Mouse (Mus musculus): ENCODE measurements around the gene Prkcb. TPM values are rescaled to one million over a fixed set of nuclear protein-coding genes. Genes with fewer than 3 reads are reported as not detected.
A peak's percentile ranks its signal among the peaks of the same experiment; 100 is the strongest.

The Prkcb gene
- polyA plus RNA-seq, 1 experiment from 2014 or later = 60.9 TPM

DNA sequence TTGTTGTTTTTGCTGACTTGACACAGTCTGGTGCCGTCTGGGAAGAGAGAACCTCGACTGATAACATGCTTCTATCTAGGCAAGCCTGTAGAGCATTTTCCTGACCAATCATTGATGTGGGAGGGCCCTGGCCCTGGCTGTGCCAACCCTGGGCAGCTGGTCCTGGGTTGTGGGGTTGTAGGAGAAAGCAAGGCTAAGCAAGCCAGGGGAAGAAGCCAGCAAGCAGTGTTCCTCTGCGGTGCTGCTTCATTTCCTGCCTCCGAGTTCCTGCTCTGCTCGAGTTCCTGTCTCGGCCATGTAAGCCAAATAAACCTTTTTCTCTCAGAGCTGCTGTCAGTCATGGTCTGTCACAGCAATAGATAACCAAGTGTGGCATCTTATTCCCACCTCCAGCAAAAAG is 121.4 kb downstream of the Prkcb start:
- Histone ChIP-seq H3K9me3 (ENCODE audit: control insufficient read depth, low read length) (no peaks in the 10 kb centered on the region), H3K9ac (replicated peaks; ENCODE audit: low read depth, low read length) (no peak overlapping the region)
- 72% methylated on average over 6 of the region's 6 CpGs for WGBS

DNA sequence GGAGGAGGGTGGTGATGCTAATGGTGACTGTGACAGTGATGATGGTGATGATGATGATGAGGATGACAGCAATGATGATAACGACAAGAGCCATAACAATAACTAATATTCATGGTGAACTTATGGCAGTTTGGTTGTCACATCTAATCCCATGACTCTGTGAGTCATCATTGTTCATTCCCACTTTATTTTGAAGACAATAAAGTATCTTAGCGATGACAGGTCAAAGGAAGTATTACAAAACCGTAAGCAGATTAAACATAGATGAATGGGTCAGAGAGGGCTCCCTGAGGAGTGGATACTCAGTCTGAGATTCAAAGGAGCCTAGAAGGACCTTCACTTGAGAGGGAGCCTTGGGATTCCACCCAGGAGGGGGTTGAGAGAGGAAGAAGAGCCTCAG is 122.3 kb downstream of the Prkcb start:
- no peak for ATAC-seq
- Histone ChIP-seq H3K9me3 (ENCODE audit: control insufficient read depth, low read length) (no peaks in the 10 kb centered on the region), H3K4me3 (replicated peaks; ENCODE audit: low read length) (no peak overlapping the region), H3K36me3 (ENCODE audit: control insufficient read depth, insufficient read depth) (no peaks in the 10 kb centered on the region), H3K27me3 (replicated peaks; ENCODE audit: control insufficient read depth, insufficient read depth, low read length) (no peaks in the 10 kb centered on the region), H3K4me2 (ENCODE audit: low read length) (no peak overlapping the region), H3K4me1 (replicated peaks; ENCODE audit: control insufficient read depth, insufficient read depth, low read length) (peaks cover 10% of the 10 kb centered on the region), H3K9ac (replicated peaks; ENCODE audit: low read depth, low read length) (no peak overlapping the region), H3K27ac (ENCODE audit: low read length) (no peak overlapping the region)
- WGBS = 83% methylated on average over 3 of the region's 3 CpGs

More for the DNA sequence above, 121.4 kb downstream of the Prkcb start:
- no peaks in the 10 kb centered on the region for H3K36me3 ChIP-seq (ENCODE audit: control insufficient read depth, insufficient read depth)
- no peaks in the 10 kb centered on the region for H3K27me3 ChIP-seq (replicated peaks; ENCODE audit: control insufficient read depth, insufficient read depth, low read length)
- H3K4me1 ChIP-seq (replicated peaks; ENCODE audit: control insufficient read depth, insufficient read depth, low read length) = peaks cover 15% of the 10 kb centered on the region
- ATAC-seq = no peak
- no peak overlapping the region for H3K4me3 ChIP-seq (replicated peaks; ENCODE audit: low read length)
- H3K4me2 ChIP-seq (ENCODE audit: low read length) = no peak overlapping the region
- H3K27ac ChIP-seq (ENCODE audit: low read length) = no peak overlapping the region

DNA sequence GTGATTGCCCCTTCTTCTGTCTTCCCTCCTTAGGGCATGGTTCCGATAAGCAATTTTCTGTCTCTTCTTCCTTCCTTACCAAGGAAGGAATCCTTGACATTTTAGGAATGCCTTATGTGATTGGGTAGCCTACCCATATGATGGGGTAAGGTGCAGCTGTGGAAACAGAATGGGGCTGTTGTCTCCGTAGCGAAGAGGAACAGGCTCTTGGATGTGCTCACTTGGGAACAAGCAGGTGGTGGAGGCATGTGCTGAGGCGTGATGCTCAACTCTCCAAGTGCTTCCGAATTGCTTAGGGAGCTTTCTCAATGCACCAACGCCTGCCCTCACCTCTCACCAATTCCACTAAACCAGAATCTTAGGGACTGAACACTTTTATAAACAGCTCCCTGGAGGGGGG is 124.7 kb downstream of the Prkcb start:
- Histone ChIP-seq H3K9ac (replicated peaks; ENCODE audit: low read depth, low read length) (no peak overlapping the region), H3K4me3 (replicated peaks; ENCODE audit: low read length) (no peak overlapping the region), H3K36me3 (ENCODE audit: control insufficient read depth, insufficient read depth) (no peaks in the 10 kb centered on the region), H3K4me1 (replicated peaks; ENCODE audit: control insufficient read depth, insufficient read depth, low read length) (no peaks in the 10 kb centered on the region; the same call in 1 of the 2 replicates), H3K9me3 (ENCODE audit: control insufficient read depth, low read length) (no peaks in the 10 kb centered on the region), H3K27ac (ENCODE audit: low read length) (no peak overlapping the region), H3K27me3 (replicated peaks; ENCODE audit: control insufficient read depth, insufficient read depth, low read length) (no peaks in the 10 kb centered on the region), H3K4me2 (ENCODE audit: low read length) (no peak overlapping the region)
- no peak for ATAC-seq
- 94% methylated on average over 6 of the region's 6 CpGs for WGBS

DNA sequence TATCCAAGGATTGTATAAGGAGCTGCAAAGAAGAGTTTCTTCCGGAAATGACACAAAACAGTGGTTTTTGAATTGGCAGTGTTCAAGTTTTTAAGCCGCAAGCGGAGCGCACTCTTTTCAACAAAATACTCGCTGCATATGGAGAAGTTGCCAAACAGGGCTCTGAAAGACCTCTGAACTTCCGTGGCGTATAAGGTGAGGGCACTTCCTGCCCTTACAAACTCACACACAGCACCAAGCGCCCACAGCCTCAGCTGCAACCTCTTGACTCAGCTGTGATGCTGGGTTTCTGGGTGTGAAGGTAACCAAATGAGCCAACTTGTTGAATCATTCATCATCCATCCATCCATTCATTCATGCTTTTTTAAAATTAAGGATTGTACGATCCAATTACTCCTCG is 125.6 kb downstream of the Prkcb start:
- ATAC-seq = no peak
- H3K27me3 ChIP-seq (replicated peaks; ENCODE audit: control insufficient read depth, insufficient read depth, low read length) = no peaks in the 10 kb centered on the region
- no peak overlapping the region for H3K27ac ChIP-seq (ENCODE audit: low read length)
- no peak overlapping the region for H3K4me3 ChIP-seq (replicated peaks; ENCODE audit: low read length)
- H3K36me3 ChIP-seq (ENCODE audit: control insufficient read depth, insufficient read depth) = no peaks in the 10 kb centered on the region
- no peaks in the 10 kb centered on the region for H3K9me3 ChIP-seq (ENCODE audit: control insufficient read depth, low read length)
- 83% methylated on average over 10 of the region's 10 CpGs for WGBS
- no peak overlapping the region for H3K9ac ChIP-seq (replicated peaks; ENCODE audit: low read depth, low read length)
- no peaks in the 10 kb centered on the region; the same call in 1 of the 2 replicates for H3K4me1 ChIP-seq (replicated peaks; ENCODE audit: control insufficient read depth, insufficient read depth, low read length)
- no peak overlapping the region for H3K4me2 ChIP-seq (ENCODE audit: low read length)

DNA sequence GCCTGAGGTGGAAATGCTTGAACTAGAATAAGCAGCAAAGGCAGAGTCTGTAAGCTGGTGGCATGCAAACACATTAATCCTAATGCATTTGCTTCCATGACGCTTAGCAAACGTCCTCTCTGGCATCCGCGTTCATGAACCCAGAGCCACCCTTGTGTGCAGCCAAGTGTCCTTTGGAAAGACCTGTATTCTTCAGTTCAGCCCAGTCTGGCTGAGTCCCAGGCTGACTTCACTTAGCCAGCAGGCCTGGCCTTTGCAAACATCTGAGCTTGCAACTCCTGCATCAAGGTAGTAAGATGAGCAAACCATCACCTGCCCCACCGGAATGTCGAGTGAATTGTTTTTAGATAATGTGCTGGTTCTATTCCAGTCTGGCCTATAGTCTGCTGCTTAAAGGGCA is 126.1 kb downstream of the Prkcb start:
- Histone ChIP-seq H3K27me3 (replicated peaks; ENCODE audit: control insufficient read depth, insufficient read depth, low read length) (no peaks in the 10 kb centered on the region), H3K36me3 (ENCODE audit: control insufficient read depth, insufficient read depth) (no peaks in the 10 kb centered on the region), H3K4me1 (replicated peaks; ENCODE audit: control insufficient read depth, insufficient read depth, low read length) (no peaks in the 10 kb centered on the region; the same call in 1 of the 2 replicates), H3K4me2 (ENCODE audit: low read length) (no peak overlapping the region), H3K4me3 (replicated peaks; ENCODE audit: low read length) (no peak overlapping the region), H3K9ac (replicated peaks; ENCODE audit: low read depth, low read length) (no peak overlapping the region), H3K27ac (ENCODE audit: low read length) (no peak overlapping the region), H3K9me3 (ENCODE audit: control insufficient read depth, low read length) (no peaks in the 10 kb centered on the region)
- no peak for ATAC-seq
- 89% methylated on average over 6 of the region's 6 CpGs for WGBS

DNA sequence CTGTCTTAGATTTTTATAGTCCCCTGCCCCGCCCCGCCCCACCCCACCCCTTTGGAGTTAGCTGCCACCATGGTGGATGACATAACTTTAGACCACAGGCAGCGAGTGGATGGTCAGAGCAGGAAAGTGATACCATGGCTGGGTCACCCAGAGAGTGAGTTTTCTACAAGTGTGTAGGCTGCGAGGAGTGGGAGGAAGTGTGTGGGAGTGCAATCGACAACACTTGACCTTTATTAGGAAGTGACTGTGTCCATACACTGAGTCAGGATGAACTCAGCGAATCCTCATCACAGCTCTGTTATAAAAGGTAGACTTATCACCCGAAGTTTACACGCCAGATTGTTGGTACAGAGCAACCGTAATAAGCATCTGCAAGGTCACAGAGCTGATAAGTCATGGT is 126.8 kb downstream of the Prkcb start:
- ATAC-seq = no peak
- Histone ChIP-seq H3K36me3 (ENCODE audit: control insufficient read depth, insufficient read depth) (no peaks in the 10 kb centered on the region), H3K4me3 (replicated peaks; ENCODE audit: low read length) (no peak overlapping the region), H3K27me3 (replicated peaks; ENCODE audit: control insufficient read depth, insufficient read depth, low read length) (no peaks in the 10 kb centered on the region), H3K4me1 (replicated peaks; ENCODE audit: control insufficient read depth, insufficient read depth, low read length) (no peaks in the 10 kb centered on the region; the same call in 1 of the 2 replicates), H3K9ac (replicated peaks; ENCODE audit: low read depth, low read length) (no peak overlapping the region), H3K9me3 (ENCODE audit: control insufficient read depth, low read length) (no peaks in the 10 kb centered on the region), H3K4me2 (ENCODE audit: low read length) (no peak overlapping the region), H3K27ac (ENCODE audit: low read length) (no peak overlapping the region)
- 93% methylated on average over 9 of the region's 9 CpGs for WGBS

DNA sequence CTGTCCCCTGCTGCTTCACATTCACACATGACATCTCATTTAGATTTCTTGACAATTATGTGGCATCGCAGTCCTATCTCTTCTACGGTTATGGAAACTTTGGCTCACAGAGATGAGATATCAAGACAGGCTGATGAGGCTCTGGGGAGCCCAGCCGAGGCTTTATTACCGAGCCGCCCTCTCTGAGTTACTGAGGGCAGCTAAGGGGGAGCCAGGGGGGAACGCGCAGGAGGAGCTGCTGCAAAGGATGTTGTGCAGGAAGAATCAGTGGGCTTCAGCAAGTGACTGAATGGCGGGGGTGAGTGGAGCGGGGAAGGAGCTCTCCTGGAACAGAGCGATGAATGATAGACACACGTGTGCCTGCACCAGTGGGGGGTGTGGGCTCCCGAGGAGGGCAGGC is 127.4 kb downstream of the Prkcb start:
- no peak overlapping the region for H3K4me3 ChIP-seq (replicated peaks; ENCODE audit: low read length)
- H3K27me3 ChIP-seq (replicated peaks; ENCODE audit: control insufficient read depth, insufficient read depth, low read length) = no peaks in the 10 kb centered on the region
- no peaks in the 10 kb centered on the region for H3K9me3 ChIP-seq (ENCODE audit: control insufficient read depth, low read length)
- peak; percentile 63; the same call in 1 of the 2 replicates for ATAC-seq
- no peak overlapping the region for H3K9ac ChIP-seq (replicated peaks; ENCODE audit: low read depth, low read length)
- no peak overlapping the region for H3K27ac ChIP-seq (ENCODE audit: low read length)
- H3K4me1 ChIP-seq (replicated peaks; ENCODE audit: control insufficient read depth, insufficient read depth, low read length) = no peaks in the 10 kb centered on the region; the same call in 1 of the 2 replicates
- H3K4me2 ChIP-seq (ENCODE audit: low read length) = no peak overlapping the region
- WGBS = 58% methylated on average over 12 of the region's 12 CpGs
- H3K36me3 ChIP-seq (ENCODE audit: control insufficient read depth, insufficient read depth) = no peaks in the 10 kb centered on the region

DNA sequence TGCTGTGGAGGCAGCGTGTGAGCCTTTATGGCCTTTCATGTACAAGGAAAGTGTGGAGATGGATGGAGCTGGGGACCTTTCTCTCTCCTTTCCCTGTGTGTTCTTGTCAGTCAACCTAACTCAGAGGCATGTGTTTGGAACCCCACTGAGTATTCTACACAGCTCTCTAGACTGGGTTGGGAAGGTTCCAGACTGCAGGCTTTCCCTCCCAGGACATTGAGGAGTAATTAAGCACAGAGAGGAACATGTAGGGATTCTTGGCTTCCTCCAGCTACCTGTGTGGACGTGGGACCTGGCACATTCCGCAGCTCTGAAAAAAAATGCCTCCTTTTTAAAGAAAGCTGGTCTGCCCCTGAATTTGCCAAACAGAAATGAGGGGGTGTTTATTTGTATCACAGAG is 130.0 kb downstream of the Prkcb start:
- Histone ChIP-seq H3K9me3 (ENCODE audit: control insufficient read depth, low read length) (no peaks in the 10 kb centered on the region), H3K27ac (ENCODE audit: low read length) (no peak overlapping the region), H3K9ac (replicated peaks; ENCODE audit: low read depth, low read length) (no peak overlapping the region), H3K4me1 (replicated peaks; ENCODE audit: control insufficient read depth, insufficient read depth, low read length) (peaks cover 3% of the 10 kb centered on the region), H3K27me3 (replicated peaks; ENCODE audit: control insufficient read depth, insufficient read depth, low read length) (no peaks in the 10 kb centered on the region), H3K4me2 (ENCODE audit: low read length) (no peak overlapping the region), H3K36me3 (ENCODE audit: control insufficient read depth, insufficient read depth) (no peaks in the 10 kb centered on the region), H3K4me3 (replicated peaks; ENCODE audit: low read length) (no peak overlapping the region)
- ATAC-seq = no peak
- 80% methylated on average over 3 of the region's 3 CpGs for WGBS

DNA sequence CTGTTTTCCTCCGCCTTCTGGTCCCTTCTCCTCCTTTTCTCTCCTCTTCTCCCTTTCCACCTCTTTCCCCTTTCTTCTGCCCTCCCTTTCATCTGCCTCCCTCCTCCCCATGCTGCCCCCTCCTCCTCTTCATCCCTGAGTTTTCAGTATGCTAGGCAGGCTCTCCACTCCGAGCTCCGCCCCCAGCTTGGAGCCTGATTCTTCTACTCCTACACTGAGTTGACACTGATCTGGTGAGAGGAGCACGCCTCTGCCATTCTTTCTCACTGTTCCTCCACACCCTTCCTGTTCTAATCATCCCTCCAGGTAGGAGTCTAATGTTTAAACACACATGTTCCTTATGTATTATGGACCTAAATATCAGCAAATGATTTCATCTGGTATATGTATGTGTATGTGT is 135.3 kb downstream of the Prkcb start:
- Histone ChIP-seq H3K9ac (replicated peaks; ENCODE audit: low read depth, low read length) (no peak overlapping the region), H3K4me3 (replicated peaks; ENCODE audit: low read length) (no peak overlapping the region), H3K27ac (ENCODE audit: low read length) (no peak overlapping the region), H3K4me1 (replicated peaks; ENCODE audit: control insufficient read depth, insufficient read depth, low read length) (peaks cover 3% of the 10 kb centered on the region), H3K36me3 (ENCODE audit: control insufficient read depth, insufficient read depth) (no peaks in the 10 kb centered on the region), H3K27me3 (replicated peaks; ENCODE audit: control insufficient read depth, insufficient read depth, low read length) (no peaks in the 10 kb centered on the region), H3K4me2 (ENCODE audit: low read length) (no peak overlapping the region), H3K9me3 (ENCODE audit: control insufficient read depth, low read length) (no peaks in the 10 kb centered on the region)
- 44% methylated on average over 4 of the region's 4 CpGs for WGBS
- ATAC-seq = no peak

DNA sequence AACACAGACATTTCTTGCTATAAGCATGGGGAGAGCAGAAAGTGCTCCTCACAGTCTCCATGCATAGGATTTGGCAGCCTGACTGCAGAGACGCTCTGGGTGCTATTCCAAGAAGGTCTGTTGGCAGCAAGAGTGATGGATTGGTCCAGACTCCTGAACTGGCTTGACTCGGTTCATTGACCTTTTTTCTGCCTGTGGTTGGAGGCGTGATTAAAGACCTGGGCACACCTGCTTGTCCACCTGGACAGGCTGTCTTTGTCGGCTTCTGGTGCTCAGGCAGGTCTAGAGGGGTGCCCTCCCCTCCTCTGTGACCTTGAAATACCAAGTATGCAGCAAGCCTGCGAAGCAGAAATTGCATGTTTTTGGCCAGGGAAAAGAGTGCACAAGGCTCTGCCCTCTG is 140.6 kb downstream of the Prkcb start:
- H3K9me3 ChIP-seq (ENCODE audit: control insufficient read depth, low read length) = no peaks in the 10 kb centered on the region
- whole genome bisulfite sequencing = 85% methylated on average over 5 of the region's 5 CpGs
- H3K4me1 ChIP-seq (replicated peaks; ENCODE audit: control insufficient read depth, insufficient read depth, low read length) = no peaks in the 10 kb centered on the region
- no peak overlapping the region for H3K4me2 ChIP-seq (ENCODE audit: low read length)
- no peak overlapping the region for H3K27ac ChIP-seq (ENCODE audit: low read length)
- H3K4me3 ChIP-seq (replicated peaks; ENCODE audit: low read length) = no peak overlapping the region
- no peak overlapping the region for H3K9ac ChIP-seq (replicated peaks; ENCODE audit: low read depth, low read length)
- H3K36me3 ChIP-seq (ENCODE audit: control insufficient read depth, insufficient read depth) = no peaks in the 10 kb centered on the region
- no peaks in the 10 kb centered on the region for H3K27me3 ChIP-seq (replicated peaks; ENCODE audit: control insufficient read depth, insufficient read depth, low read length)
- ATAC-seq = no peak

All from forebrain, embryonic 16.5 days (tissue).